Mouse (Mus musculus): ENCODE data around the gene Gm20388.
A peak's percentile ranks its signal among the peaks of the same experiment; 100 is the strongest.

Gm20388 gene

GRCm38 (mm10) chr8:120725576-120725950 lies 814.9 kb downstream of the Gm20388 start:
- no peak for DNase-seq (ENCODE audit: extremely low spot score, low spot score)

DNA sequence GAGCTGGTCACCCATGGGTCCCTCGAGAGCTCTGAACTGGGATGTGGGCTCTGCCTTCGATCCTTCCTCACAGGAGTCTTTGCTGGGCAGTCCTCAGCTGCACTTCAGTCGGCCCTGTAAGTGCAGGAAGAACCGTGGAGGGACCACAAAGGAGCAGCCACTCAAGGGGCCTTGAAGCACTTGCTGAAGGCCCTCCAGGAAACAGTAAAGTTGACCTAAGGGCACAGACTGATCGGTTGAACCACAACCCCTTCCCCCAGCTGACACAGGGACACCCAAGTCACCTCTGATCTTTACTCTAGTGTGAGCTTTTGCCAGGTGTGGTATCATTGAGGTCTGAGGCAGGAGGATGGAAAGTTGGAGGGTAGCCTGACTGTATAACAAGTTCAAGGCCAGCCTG lies 815.4 kb downstream of the Gm20388 start:
- DNase-seq (ENCODE audit: extremely low spot score, low spot score), result no peak

GRCm38 (mm10) chr8:120728488-120729160 lies 818.0 kb downstream of the Gm20388 start:
- DNase-seq (ENCODE audit: extremely low spot score, low spot score), result no peak

DNA sequence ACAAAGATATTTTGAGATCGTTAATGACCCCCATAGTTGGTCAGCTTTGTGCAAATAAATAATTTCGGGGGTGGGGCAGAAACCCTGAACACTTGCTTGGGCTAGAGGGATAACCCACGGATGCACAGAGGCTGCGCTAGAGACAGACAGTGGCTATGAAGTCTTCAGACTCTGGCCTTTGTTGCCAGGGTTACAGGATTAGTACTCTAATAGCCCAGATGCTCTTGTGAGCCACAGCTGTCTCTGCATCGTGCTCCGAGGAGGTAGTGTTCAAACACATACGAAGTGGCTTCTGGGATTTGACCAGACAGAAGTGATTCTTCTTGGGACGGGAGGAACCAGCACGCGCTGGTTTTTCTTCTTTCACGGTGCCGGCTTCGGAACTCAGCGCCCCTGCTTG lies 820.9 kb downstream of the Gm20388 start:
- DNase-seq (ENCODE audit: extremely low spot score, low spot score), result no peak

DNA sequence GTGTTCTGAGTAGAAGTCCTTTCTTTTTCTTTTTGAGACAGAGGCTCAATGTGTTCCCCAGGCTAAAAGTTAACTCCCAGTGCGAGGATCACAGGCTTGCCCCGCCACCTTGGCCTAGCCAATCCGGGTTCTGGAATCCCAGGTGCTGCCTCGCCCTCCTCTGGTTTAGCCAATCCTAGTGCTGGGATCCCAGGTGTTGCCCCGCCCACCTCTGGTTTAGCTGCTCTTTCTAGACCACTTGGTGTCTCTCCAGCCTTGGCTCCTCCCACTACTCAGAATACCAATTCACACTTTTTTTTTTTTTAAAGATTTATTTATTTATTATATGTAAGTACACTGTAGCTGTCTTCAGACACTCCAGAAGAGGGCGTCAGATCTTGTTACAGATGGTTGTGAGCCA lies 821.4 kb downstream of the Gm20388 start:
- DNase-seq (ENCODE audit: extremely low spot score, low spot score), result no peak

GRCm38 (mm10) chr8:120735770-120736481 lies 825.3 kb downstream of the Gm20388 start, which contains the start of gene Irf8:
Gene Irf8 (plus strand): TSS chr8:120736358.
- DNase-seq (ENCODE audit: extremely low spot score, low spot score), result peak; percentile 86

- DNase-seq (ENCODE audit: extremely low spot score, low spot score), result peak; percentile 59
These were observed 825.8 kb downstream of the Gm20388 start for GRCm38 (mm10) chr8:120736486-120736885.

- DNase-seq (ENCODE audit: extremely low spot score, low spot score), result no peak
These were observed 826.5 kb downstream of the Gm20388 start for GRCm38 (mm10) chr8:120737166-120737565.

- DNase-seq (ENCODE audit: extremely low spot score, low spot score), result no peak
These were observed 828.1 kb downstream of the Gm20388 start for GRCm38 (mm10) chr8:120738771-120739170.

DNA sequence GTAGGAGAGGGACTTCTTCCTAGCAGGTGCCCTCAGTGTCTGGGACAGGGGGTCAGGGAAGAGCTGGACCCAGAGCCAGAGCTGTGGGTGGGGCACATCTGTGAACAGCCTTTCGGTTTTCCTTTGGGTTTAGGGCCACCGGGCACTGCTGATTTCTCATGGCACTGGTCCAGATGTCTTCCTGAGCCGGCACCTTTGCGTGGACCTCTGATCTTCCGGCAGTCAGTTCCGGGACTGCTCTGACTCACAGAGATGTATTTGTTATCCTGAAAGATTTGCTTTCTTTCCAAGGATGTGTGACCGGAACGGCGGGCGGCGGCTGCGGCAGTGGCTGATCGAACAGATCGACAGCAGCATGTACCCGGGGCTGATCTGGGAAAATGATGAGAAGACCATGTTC lies 828.9 kb downstream of the Gm20388 start:
- no peak for DNase-seq (ENCODE audit: extremely low spot score, low spot score)

- DNase-seq (ENCODE audit: extremely low spot score, low spot score), result no peak
These were observed 829.9 kb downstream of the Gm20388 start for GRCm38 (mm10) chr8:120740579-120740978.

- no peak for DNase-seq (ENCODE audit: extremely low spot score, low spot score)
These were observed 830.4 kb downstream of the Gm20388 start for GRCm38 (mm10) chr8:120741001-120741400.

GRCm38 (mm10) chr8:120741815-120742530 lies 831.3 kb downstream of the Gm20388 start:
- no peak for DNase-seq (ENCODE audit: extremely low spot score, low spot score)

- DNase-seq (ENCODE audit: extremely low spot score, low spot score), result no peak
These were observed 832.7 kb downstream of the Gm20388 start for GRCm38 (mm10) chr8:120743149-120743897.

DNA sequence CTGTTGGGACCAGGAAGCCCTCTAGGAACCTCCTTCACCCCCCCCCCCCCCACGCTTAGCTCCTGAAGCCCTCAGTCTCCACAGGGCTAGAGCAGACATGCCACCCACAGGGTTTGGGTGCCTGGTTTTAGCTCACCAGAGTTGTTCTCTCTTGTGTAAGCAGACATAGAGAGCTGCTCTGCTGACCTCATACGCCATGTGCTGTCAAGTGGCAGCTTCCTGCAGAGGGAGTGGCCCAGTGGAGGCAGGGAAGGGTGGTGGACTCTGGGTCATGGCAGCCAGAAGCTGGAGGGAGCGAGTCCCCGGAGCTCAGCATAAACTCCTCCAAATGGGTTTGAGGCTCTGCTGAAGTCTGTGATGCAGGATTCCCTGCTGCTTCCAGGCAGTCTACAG lies 833.3 kb downstream of the Gm20388 start:
- no peak for DNase-seq (ENCODE audit: extremely low spot score, low spot score)

- DNase-seq (ENCODE audit: extremely low spot score, low spot score), result no peak
These were observed 833.8 kb downstream of the Gm20388 start for GRCm38 (mm10) chr8:120744448-120744847.

GRCm38 (mm10) chr8:120745226-120745625 lies 834.6 kb downstream of the Gm20388 start:
- no peak for DNase-seq (ENCODE audit: extremely low spot score, low spot score)

- no peak for DNase-seq (ENCODE audit: extremely low spot score, low spot score)
These were observed 835.5 kb downstream of the Gm20388 start for GRCm38 (mm10) chr8:120746007-120746701.

- no peak for DNase-seq (ENCODE audit: extremely low spot score, low spot score)
These were observed 836.6 kb downstream of the Gm20388 start for GRCm38 (mm10) chr8:120747286-120747685.

DNA sequence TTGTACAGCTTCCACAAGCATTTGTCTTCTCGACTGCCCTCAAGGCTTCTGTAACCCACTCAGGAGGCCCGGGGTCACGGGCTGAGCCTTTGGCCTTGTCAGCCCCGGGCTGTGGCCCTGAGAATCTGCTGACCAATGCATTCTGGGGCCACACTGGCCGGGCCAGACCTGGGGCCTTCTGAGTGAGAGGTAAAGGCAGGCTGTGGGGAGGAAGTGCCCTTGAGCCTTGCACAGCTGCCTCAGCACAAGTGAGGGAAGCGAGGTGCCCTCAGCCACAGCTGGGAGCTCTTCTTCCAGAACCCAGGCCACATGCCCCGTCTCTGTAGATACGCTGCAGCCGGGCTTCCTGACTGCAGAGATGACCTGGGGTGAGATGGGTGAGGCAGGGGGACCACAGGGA lies 840.0 kb downstream of the Gm20388 start:
- DNase-seq (ENCODE audit: extremely low spot score, low spot score), result no peak
